Mouse (Mus musculus) liver, embryonic 14.5 days (tissue): Measurements from ENCODE around the gene Fat3.

ENCODE experiments used
- CTCF ChIP-seq: IDR thresholded peaks from 2 replicates; pipeline ENCODE4 v1.5.1; 2016; ENCODE audit warnings: antibody characterized with exemption, low read depth, control low read depth
- EP300 ChIP-seq: IDR thresholded peaks from 2 replicates; pipeline ENCODE4 v1.6.1; 2016; ENCODE audit warnings: antibody characterized with exemption, low read depth

GRCm38 (mm10) chr9:15955147-15955782 is 545.8 kb downstream of the Fat3 start:
- no peak for TF ChIP-seq EP300
- no peak for TF ChIP-seq CTCF
